Mouse (Mus musculus) embryo, embryonic 10 days (tissue): ENCODE results near the gene Dpf3.

Experiments
- DNase-seq: peaks from one replicate; pipeline ENCODE4 v3.0.0-alpha.2; 2015; ENCODE audit warnings: low spot score

Gene Dpf3

GRCm38 (mm10) chr12:83211146-83211822 lies 276.2 kb downstream of the Dpf3 start:
- no peak for DNase-seq

- no peak for DNase-seq
Measured at GRCm38 (mm10) chr12:83210735-83211134, 276.8 kb downstream of the Dpf3 start.

- DNase-seq = no peak
Measured at GRCm38 (mm10) chr12:83210294-83210693, 277.2 kb downstream of the Dpf3 start.

GRCm38 (mm10) chr12:83209461-83209860 lies 278.1 kb downstream of the Dpf3 start:
- no peak for DNase-seq

GRCm38 (mm10) chr12:83208841-83209240 lies 278.7 kb downstream of the Dpf3 start:
- no peak for DNase-seq

GRCm38 (mm10) chr12:83208011-83208410 lies 279.5 kb downstream of the Dpf3 start:
- DNase-seq = no peak

- DNase-seq = no peak
Measured at GRCm38 (mm10) chr12:83207481-83207880, 280.0 kb downstream of the Dpf3 start.

GRCm38 (mm10) chr12:83206866-83207265 lies 280.6 kb downstream of the Dpf3 start:
- DNase-seq = no peak

- no peak for DNase-seq
Measured at GRCm38 (mm10) chr12:83204361-83204760, 283.2 kb downstream of the Dpf3 start.

GRCm38 (mm10) chr12:83201674-83202073 lies 285.8 kb downstream of the Dpf3 start:
- no peak for DNase-seq

- no peak for DNase-seq
Measured at GRCm38 (mm10) chr12:83180561-83180960, 307.0 kb downstream of the Dpf3 start.

GRCm38 (mm10) chr12:83179860-83180259 lies 307.7 kb downstream of the Dpf3 start:
- DNase-seq = no peak

GRCm38 (mm10) chr12:83178770-83179169 lies 308.7 kb downstream of the Dpf3 start:
- no peak for DNase-seq

- no peak for DNase-seq
Measured at GRCm38 (mm10) chr12:83169495-83170209, 317.9 kb downstream of the Dpf3 start.

- no peak for DNase-seq
Measured at GRCm38 (mm10) chr12:83168310-83168709, 319.2 kb downstream of the Dpf3 start.

- no peak for DNase-seq
Measured at GRCm38 (mm10) chr12:83165058-83165457, 322.5 kb downstream of the Dpf3 start.
